Mouse (Mus musculus): ENCODE measurements around the gene Nr3c2.

DNA sequence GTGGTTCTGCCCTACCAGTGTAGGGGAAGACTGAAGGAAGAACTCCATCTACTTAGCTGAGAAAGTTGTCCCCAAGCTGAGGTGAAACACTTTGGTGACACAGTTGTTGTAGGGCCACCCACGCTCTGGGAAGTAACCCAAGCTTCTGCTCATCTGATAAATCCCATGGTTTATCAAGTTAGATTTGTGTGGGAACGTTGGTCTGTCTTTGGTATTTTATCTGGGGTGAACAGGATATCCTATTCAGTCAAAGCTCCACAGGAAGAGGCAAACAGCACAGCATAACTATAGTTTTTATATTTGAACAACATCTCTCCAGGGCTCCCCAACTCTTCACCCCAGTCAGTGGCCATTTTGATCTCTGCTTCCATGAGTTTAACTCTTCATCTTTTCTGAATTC is 40.7 kb upstream of the Nr3c2 start:
- TF ChIP-seq POLR2A (IDR thresholded peaks at IDR 0.05; ENCODE audit: low read depth, low read length), result no peak
- TF ChIP-seq CTCF (conservative IDR thresholded peaks at IDR 0.05; ENCODE audit: insufficient read depth, insufficient read length, low read depth, low read length), result no peak

Measured in kidney, adult 2 months (tissue).